Mouse (Mus musculus): ENCODE measurements around the gene Il22ra1.

Il22ra1 gene

DNA sequence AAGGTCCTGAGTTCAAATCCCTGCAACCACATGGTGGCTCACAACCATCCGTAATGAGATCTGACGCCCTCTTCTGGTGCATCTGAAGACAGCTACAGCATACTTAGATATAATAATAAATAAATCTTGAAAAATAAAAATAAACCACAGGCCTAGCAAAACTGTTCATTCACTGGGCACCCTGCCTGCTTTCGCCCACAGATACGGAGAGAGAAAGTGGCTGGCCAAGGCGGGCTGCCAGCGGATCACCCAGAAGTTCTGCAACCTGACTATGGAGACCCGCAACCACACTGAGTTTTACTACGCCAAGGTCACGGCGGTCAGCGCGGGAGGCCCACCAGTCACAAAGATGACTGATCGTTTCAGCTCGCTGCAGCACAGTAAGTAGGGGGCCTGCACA is 5.9 kb downstream of the Il22ra1 start:
- no peak for DNase-seq (ENCODE audit: extremely low spot score)

DNA sequence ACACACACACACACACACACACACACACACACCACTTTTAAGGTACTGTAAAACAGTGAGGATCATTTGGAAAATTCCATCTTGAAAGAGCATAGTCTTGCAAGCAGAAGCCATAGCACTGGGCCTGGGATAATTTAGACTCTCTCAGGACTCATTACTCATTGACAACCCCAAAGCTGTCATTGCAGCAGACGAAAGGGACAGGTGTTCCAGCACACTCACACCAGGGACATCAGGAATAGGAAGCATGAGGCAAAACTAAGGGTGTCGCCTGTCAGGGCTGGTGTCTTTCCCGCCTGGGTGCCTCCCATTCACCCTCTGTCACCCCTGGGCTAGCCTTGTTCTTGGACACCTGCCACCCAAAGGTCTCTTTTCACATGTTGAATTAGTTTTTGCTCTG is 8.9 kb downstream of the Il22ra1 start:
- no peak for DNase-seq (ENCODE audit: extremely low spot score)

DNA sequence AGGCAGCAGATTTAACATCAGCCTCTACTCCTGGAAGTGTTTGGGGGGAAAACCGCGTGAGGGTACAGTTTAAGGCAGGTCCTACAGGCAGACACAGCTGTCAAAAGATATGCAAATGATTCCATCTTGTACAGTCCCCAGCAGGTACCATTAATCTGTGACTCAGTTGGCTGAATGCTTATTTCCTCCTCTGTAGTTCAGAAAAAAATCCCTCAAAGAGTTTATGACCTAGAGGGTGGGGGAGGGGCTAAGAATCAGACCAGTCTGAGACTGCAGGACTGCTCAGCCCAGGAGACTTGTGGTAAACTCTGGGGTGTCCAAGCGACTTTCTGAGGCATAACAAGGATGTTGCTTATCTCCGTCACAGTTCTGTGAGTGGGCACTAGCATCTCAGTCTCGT is 10.3 kb downstream of the Il22ra1 start:
- no peak for DNase-seq (ENCODE audit: extremely low spot score)

DNA sequence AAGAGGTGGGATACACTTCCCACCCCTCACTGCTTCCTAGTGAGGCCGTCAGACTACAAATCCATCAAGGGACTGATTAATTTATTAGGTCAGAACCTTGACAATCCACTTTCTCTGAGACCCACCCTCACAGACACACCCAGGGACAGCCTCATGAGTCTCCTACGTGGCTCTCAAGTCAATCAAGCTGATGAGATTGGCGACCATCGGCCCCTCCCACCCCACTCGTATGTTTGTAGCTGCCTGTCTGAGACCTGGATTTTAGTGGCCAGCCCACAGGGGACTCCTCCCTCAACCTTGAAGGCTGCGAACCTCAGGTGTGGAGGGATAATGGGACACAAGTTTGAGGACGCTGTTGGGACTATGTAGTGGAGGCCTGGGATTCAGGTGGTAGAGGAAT is 11.2 kb downstream of the Il22ra1 start:
- no peak for DNase-seq (ENCODE audit: extremely low spot score)

DNA sequence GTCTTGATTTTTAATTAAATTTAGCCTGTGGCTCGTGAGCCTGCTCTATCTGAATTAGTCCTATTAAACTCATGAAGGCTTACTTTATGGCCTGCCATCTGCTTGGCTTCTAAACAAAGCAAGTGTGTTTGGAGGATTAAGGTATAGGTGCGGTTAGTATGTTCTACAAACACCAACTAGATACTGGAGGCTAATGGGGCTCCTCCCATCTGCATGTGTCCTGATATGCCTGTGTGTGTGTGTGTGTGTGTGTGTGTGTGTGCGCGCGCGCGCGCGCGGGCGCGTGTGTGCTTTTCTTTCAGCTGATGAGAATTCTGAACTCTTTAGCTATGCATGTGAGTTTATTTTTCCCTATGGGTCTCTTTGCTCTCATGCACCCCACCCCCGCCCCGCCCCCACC is 11.7 kb downstream of the Il22ra1 start:
- DNase-seq (ENCODE audit: extremely low spot score): no peak

DNA sequence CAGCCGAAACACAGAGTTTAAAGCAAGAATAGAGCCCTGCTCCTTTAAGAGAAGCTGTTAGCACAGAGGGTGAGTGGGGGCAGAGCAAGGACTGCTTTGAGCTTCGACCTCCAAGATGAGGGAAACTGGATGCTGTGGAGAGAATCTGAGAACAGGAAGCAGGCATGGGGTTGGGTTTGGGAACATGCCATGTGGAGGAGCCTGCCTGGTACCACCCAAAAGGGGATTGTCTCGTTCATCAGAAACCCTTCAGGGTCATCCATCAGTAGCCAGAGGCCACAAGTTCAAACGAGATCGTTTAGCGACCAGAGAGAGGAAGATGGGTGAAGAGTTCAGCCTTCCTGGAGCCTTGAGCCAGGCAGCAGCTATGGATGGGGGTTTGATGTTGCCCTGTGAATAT is 15.5 kb downstream of the Il22ra1 start:
- DNase-seq (ENCODE audit: extremely low spot score): no peak

DNA sequence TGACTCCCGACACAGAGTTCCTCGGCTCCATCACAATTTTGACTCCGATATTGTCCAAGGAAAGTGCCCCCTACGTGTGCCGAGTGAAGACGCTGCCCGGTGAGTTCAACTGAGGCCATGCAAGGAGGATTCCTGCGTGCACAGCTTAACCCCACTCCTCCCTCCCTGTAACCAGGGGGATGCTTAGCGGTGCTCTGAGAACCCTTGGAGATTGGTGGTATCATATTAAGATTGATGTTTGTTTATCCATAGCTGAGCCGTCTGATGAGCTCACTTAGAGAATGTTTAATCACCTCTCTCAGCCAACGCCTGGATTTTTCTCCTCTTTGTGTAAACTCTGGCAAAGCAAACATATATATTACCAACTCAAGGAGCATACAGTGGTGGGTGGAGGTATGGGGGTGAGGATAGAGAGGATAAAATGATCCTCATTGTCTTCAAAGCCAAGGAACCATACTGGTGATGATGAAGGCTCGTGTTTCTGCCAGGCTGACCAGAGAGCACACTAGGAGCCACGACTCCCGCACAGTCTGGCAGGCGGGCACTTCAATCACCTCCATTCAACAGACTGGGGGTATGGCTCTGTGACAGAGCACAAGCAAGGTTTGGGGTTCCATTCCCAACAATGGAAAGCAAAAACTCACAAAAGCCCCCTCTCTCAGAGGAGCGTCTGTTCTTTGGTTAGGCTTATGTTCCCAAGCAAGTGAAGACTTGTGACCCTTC is 16.9 kb downstream of the Il22ra1 start:
- DNase-seq (ENCODE audit: extremely low spot score): no peak

DNA sequence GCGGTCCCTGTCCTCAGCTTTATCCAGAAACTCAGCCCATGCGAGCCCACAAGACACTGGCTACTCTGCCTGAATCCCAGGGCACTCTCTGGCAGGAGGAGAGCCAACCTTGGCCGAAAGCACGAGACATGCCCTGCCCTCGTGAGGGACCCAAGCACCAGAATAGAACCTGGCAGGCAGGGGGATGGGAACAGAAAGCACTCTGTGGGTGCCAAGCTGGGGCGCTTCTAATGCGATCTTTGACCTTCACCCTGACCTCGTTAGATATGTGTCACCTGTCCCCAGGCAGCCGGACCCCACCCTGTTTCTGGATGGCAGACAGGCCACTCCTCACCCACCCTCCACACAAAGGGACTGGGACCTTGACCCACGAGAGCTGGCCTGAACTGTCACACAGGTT is 17.6 kb downstream of the Il22ra1 start:
- DNase-seq (ENCODE audit: extremely low spot score): no peak

DNA sequence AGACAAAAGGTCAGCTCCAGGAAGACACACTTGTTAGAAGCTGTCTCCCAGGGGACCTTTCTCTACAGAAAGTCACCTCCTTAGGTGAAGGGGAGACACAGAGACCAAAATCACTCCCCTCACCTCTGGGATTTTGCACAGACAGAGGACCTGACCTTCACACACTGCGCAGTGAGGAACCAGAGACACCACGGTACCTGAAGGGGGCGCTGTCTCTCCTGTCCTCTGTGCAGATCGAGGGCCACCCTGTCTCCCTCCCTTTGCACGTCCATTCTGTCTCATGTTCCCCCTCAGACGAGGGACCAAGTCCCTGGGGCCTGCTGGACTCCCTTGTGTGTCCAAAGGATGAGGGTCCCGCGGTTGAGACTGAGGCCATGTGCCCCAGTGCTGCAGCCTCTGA is 22.9 kb downstream of the Il22ra1 start:
- DNase-seq (ENCODE audit: extremely low spot score): no peak

DNA sequence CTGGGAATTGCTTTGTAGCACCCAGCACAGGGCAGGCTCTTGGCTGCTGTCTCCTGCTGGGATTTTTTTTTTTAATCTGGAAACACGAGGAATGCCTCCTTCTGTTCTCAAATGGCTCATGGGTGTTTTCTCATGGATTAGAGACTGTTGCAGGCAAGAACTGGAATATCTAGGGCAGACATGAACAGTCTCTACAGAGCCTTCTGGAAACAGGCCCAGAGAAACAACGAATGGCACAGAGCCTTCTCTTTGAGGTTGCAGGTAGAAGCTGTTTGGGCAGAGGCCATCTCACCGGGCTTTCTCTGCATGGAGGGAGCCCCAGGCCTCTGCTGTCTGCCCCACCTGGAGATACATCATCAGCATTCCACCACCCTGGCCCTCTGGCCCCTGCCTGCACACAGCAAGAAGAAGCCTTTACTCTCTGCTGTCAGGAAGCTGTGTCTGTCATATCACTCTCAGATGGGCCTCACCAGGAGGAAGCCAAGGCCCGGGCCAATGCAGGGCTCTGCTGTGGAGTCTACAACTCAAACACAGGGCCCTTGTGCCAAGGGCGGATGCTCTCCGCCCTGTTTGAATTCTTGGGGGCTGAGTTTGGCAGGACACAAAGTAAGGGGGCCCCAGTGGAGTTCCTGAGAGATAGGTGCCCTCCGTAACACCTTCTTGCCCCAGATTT is 24.3 kb downstream of the Il22ra1 start:
- DNase-seq (ENCODE audit: extremely low spot score): no peak

DNA sequence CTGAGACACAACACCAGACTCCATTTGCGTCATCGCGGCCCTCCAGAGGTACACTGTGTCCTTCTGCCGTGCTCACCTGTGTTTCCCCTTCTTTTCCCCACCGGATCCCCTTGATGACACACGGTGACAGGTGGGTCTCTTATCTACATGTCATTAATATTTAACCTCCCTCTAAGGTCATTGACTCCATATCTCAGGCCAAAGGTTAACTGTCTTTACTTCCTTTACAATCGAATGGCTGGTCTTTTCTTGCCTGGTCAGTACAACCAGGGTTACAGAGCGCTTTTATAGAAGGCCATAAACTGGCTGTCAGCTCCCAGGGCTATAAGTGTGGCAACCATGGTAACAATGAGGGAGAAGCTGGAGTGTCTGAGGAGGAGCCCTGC is 24.8 kb downstream of the Il22ra1 start:
- no peak for DNase-seq (ENCODE audit: extremely low spot score)

DNA sequence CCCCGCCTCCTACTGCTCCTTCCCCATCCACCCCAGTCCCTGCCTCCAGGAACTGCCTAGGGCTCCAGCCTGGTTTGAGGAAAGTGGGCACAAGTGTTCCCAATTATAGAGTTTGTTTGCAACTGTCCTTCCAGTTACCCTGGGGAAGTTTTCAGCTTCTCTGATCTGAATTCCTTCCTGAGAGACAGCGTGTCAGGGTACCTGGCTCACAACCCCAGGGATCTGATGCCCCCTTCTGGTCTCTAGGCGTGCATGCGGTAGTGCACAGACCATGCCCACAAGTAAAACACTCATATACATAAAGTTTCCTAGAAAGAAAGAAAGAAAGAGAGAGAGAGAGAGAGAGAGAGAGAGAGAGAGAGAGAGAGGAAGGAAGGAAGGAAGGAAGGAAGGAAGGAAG is 30.4 kb downstream of the Il22ra1 start:
- DNase-seq (ENCODE audit: extremely low spot score): no peak

DNA sequence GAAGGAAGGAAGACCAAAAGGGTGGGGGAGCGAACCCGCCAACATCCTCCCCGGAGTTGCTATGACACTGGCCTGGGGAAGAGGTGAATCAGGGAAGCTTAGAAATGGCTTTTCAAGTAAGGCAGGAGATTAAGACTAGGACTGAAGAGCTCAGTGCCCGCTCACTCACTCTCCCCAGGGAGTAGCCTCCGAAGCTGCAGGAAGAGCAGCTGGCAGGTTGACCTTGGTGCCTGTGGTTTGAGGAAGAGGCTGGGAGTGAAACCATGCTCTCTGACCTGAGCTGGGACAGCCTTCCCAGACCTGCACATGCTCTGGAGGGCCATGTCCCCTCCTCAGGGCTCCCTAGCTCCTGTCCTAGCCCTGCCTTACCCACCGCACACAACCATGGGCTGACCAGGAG is 30.9 kb downstream of the Il22ra1 start:
- DNase-seq (ENCODE audit: extremely low spot score): no peak

DNA sequence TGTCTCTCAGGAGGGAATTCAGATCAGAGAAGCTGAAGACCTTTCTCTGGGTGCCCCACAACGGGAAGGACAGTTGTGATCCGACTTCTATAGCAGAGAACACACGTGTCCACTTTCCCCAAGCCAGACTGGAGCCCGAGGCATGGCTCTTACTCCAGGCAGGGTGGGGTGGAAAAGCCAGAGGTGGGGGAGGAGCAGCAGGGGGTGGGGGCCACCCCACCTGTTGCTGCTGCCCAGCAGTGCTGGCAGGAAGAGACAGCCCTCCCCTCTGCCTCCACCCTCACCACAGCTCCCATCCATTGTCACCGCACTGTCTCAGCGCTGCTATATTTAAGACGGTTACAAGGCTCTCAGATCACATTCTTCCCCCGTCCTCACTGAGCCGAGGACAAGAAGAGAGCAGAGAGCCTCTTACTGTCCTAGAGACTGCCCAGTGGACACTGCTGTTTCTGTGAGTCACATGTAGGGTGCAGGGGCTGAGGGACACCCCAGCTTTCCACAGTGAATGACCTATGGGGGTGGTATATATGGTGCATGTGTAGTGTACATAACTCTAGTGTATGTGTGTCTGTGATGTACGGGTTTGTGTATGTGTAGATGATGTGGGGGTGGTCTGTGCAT is 31.5 kb downstream of the Il22ra1 start, which contains the start of gene Myom3:
Gene Myom3, plus strand, starts transcription at position 360 of the 621 bp plus-strand sequence.
- DNase-seq (ENCODE audit: extremely low spot score): no peak

DNA sequence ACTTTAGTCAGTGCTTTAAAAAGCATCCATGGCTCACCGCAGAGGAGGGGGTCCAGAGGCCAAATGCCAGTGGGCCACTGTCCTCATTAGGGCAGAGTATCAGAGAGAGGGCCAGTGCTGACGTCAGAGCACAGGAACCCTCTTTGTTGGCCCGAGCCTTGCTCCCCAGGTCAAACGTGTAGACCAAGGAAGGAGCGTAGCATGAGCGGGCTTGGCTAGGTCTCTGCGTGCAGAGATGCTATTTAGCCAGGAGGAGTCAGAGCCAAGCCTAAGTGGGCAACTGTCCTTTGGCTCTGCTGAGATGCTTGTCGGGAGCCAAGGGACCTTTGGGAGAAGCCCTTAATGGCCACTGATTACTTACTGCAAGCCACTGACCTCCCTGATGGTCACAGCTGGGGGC is 33.1 kb downstream of the Il22ra1 start:
- no peak for DNase-seq (ENCODE audit: extremely low spot score)

DNA sequence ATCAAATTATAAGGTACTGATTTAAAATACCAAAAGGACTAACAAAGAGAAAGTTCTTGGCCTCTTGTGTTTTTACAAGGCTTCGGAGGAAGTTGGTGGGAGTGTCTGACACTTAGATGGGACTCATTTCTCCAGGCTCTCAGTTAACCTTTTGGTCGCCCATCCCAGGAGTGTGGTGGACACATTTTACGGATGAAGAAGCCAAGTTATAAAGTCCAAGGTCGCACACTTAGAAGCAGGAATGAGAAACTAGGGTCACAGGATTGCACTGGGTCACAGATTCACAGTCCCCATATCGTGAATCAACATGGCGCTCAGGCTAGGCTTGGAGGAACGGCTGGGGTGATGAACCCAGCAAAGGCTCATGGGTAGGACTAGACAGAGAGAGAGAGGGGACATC is 33.6 kb downstream of the Il22ra1 start:
- DNase-seq (ENCODE audit: extremely low spot score): no peak

DNA sequence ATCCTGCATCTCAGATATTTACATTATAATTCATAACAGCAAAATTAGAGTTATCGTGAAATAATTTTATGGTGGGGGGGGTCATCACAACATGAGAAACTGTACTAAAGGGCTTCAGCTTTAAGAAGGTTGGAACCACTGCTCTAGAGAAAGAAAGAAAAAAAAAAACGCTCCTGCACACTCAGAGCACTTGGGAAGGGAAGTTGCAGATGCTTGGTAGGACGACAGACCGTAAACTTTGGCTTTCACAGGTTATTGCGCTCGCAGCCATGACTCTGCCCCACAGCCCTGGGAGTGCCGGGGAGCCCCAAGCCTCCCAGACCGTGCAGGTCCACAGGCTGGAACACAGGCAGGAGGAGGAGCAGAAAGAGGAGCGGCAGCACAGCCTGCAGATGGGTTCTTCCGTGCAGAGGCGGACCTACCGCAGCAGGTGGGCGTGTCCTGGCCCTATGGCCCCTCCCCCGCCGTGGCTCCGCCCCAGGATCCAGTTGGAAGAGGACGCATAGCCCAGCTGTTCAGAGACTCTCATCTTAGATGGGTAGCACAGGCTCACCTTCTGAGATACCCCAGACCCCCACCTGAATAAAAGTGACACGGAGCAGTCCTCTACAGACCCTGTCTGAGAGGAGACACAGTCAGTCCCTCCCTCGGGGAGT is 34.4 kb downstream of the Il22ra1 start:
- peak; percentile 79 for DNase-seq (ENCODE audit: extremely low spot score)

DNA sequence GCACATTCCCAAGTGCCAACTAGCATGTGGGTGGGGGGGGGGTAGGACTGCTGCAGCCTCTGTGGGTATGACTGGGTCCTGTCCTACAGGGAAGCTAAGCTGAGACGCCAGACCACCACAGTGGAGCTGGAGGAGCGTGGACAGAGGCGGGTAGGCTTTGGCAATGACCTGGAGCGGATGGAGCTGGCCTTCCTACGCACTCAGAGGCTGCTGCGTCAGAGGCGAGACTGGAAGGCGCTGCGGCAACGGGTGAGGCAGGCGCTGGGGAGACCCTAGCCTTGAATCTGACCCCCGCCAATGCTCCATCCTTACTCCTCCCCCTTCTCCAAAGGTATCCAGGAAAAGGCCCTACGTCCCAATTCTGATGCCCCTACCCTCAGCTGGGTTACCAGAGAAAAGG is 36.7 kb downstream of the Il22ra1 start:
- DNase-seq (ENCODE audit: extremely low spot score): no peak

DNA sequence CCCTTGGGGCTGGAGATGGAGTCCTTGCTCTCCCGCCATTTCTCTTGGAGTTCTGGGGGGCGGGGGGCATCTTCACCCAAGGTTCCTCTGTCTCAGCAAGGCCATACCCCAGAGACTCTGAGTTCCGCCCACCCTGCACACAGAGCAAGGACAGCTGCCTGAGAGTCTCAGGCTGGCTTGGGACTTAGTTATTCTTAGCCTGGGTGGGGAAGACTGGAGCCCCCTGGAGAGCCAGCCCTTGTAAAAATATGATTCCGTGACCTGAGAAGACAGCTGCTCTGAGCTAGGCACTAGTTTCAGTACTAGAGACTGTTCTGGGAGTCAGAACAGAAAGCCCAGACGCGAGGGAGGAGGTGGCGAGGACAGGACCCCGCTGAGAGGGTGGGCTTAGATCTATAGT is 37.7 kb downstream of the Il22ra1 start:
- DNase-seq (ENCODE audit: extremely low spot score): no peak

DNA sequence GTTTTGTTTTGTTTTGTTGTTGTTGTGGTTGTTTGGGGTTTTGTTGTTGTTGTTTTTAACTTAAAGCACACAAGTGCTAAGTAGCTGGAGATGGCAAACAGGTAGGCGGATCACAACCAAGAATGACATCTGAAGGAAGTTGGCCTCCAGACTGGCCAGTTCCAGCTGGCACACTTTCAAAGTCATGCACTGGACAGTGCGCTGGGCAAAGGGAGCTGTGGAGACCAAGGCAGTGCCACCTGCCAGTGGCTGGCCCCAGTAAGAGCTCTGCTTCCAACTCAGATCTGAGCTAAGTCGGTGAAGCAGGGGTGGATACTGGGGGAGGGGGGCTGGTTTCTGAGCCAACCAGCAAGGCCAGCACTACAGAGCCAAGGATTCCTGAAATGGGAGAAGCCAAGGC is 39.0 kb downstream of the Il22ra1 start:
- no peak for DNase-seq (ENCODE audit: extremely low spot score)

DNA sequence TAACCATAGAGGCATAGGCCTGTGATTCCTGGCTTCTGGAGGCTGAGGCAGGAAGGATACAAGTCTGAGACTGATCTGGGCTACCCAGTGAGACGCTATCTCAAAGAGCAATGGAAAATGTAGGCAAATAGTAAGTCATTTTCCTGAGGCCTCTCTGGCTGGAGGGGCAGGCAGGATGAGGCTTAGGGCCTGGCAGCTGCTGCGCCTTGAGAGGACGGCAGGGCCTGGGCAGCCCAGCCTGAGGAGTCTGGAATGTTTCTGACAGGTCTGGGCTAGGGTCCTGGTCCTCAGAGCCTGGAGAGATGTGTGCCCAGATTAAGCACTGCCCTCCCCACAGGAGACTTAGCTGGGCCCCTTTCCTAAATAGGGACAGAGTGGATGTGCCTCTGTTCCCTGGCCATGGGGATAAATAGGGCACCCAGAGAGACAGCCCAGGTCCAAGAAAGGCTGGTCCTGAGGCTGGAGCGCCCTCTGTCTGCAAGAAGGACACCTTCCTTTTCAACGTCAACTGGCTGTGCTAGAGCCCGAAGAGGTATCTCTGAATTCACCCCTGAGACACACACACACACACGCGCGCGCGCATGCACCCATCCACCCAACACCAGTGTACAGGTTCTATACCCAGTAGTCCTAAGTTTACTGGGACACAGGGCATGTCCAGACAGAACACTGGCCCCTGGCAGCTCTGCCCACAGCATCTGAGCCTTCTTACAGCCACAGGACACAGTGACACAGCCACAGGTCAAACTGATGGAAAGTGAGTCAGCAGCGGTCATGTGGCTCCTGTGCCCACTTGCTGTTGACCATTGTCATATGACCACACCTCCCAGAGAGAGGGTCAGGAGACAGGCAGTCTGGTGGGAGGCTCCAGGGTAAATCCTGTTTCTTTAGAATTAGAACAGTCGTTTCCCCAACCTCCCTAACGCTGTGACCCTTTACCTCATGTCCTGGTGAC is 40.9 kb downstream of the Il22ra1 start:
- peak; percentile 37 for DNase-seq (ENCODE audit: extremely low spot score)

All from embryo, embryonic 9.5 days (tissue).